Mouse (Mus musculus): ENCODE data around the gene Crtc2.

Gene Crtc2

GRCm38 (mm10) chr3:90313367-90313766 is 59.4 kb downstream of the Crtc2 start:
- DNase-seq, result peak; percentile 13
